Mouse (Mus musculus) CD4-positive, CD25-positive, alpha-beta regulatory T cell (primary cell): Measurements from ENCODE around the gene Olfr1031. TPM values are rescaled to one million over a fixed set of nuclear protein-coding genes. Genes with fewer than 3 reads are reported as not detected.

Experiments
- polyA plus RNA-seq: library from polyadenylated mRNA; unstranded; fragments of 100-300 nt; shearing (Covaris generic); gene quantifications from one replicate; pipeline ENCODE4 v1.2.1, GENCODE M21; 2017

The Olfr1031 gene
- not detected for polyA plus RNA-seq

DNA sequence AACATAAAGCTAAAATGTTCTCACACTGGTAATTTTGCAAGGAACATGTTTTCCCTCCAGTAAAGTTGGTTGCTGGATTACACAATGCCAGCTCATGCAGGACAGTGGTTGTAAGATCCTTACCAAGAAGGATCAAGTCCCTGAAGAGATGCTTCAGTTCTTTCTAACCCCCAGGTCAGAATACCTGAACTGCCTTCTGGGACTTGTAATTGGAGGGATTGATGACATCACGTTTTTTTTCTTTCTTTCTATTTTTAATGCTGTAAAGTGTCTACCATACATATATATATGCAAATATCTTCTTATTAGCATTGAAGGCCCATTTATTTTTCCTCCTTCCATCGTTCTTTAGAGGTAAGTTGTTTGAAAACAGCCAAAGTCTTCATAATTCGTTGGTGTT, at the start of gene Olfr1031:
TSS of gene Olfr1031 (plus strand) at position 301 of the 400 bp plus-strand sequence.

DNA sequence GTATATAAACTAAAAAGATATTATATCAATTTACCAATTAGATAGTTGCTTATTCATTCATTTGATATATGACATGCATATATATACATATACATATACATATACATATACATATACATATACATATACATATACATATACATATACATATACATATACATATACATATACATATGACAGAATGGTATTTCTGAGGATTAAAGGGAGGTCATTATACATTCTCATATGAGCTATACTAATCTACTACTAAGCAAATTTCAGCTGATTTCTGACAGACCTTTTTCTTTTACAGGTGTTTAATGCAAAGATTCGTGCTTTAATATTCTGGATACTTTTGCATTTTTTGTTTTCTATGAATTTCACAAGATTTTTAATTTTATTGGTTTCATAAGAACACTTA, 40.0 kb upstream of the Olfr1031 start, which contains the start of gene Olfr1028:
TSS of gene Olfr1028 (plus strand) at position 301 of the 400 bp plus-strand sequence.

DNA sequence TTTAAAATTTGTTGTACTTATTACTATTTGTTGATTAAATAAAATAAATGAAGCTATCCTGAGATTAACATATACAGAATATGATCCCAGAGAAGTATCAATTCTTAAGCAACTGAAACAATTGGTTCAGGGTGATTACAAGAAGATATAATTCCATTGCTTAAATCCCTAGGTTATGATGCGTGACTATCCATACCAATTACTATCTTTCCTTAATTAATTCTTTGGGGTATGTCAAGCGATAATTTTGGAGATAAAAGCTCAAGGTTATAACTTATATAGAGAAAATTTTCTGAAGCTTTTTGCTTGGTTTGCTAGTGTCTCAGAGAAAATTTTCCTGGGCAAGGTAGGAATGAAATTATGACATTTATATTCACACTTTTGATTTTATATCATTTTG, 16.5 kb upstream of the Olfr1031 start, which contains the start of gene Olfr1029:
TSS of gene Olfr1029 (plus strand) at position 301 of the 400 bp plus-strand sequence.

DNA sequence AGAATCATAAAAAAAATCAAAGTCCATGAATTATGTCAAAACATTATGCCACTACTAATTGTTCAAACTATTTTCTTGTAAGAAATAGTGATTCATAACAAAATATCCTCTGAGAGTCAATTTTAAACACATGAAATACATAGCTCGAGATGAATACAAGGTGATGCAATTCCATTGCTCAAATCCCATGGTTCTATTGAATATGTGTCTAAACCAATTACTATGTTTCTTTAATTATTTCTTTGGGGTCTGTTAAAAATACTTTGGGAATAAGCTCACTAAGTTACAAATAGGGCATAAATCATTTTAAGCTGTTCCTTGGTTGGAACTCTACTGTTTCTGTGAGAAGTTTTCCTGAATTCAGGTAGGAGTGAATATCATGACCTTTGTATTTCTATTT, 11.1 kb upstream of the Olfr1031 start, which contains the start of gene Olfr1030:
TSS of gene Olfr1030 (plus strand) at position 301 of the 400 bp plus-strand sequence.

DNA sequence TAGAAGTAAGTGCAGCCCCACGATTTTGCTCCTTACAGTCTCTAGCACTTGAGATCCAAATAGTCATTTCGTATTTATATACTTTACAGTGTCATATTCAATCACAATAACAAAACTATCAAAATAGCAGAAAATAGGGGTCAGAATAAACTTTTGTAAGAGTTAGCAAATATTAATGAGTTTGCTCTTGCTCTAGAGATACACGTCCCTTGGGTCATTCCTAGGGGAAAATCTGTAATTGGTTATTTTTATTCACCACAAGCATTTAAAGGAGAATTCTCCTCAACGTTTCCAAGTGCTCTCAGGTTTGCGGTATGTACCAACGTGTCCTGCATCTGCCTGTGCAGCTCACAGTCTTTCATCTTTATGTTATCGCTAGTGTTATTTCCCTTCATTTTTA, 15.1 kb downstream of the Olfr1031 start, which contains the start of gene Olfr1032:
TSS of gene Olfr1032 (plus strand) at position 301 of the 400 bp plus-strand sequence.

DNA sequence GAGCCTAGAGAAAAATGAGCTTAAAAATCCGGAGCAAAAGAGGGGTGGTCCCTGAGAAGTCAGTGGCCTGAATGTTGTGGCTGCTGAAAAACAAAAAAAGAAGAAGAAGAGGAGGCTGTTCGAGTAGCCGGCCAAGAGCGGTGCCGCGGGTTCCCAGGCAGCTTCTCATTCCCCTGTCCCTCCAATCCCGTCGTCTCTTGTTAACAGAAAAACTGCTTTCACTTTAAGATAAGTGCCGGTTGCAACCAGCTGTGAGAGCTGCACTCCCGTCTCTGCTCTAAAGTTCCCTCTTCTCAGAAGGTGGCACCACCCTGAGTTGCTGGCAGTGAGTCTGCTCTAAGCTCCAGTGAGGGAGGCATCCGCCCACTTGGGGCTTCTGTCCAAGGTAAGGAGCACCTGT, 30.3 kb downstream of the Olfr1031 start, which contains the start of gene Olfr1033:
TSS of gene Olfr1033 (plus strand) at position 228 of the 400 bp plus-strand sequence.

Other genes with a start within 250 kb of the Olfr1031 start
- gene Olfr1012, start 227.5 kb upstream of the Olfr1031 start, polyA plus RNA-seq: not detected
- gene Olfr1013, start 223.2 kb upstream of the Olfr1031 start, polyA plus RNA-seq: not detected
- gene Olfr1014, start 217.6 kb upstream of the Olfr1031 start, polyA plus RNA-seq: 0.07 TPM
- gene Olfr1015, start 208.3 kb upstream of the Olfr1031 start, polyA plus RNA-seq: not detected
- 0.32 TPM for gene Olfr1016, start 187.8 kb upstream of the Olfr1031 start, polyA plus RNA-seq
- not detected for gene Olfr1018, start 171.8 kb upstream of the Olfr1031 start, polyA plus RNA-seq
- not detected for gene Olfr1019, start 144.8 kb upstream of the Olfr1031 start, polyA plus RNA-seq
- not detected for gene Olfr1020, start 143.3 kb upstream of the Olfr1031 start, polyA plus RNA-seq
- gene Olfr1022, start 121.7 kb upstream of the Olfr1031 start, polyA plus RNA-seq: not detected
- not detected for gene Olfr1023, start 104.7 kb upstream of the Olfr1031 start, polyA plus RNA-seq
- gene Olfr1024, start 85.3 kb upstream of the Olfr1031 start, polyA plus RNA-seq: not detected
- gene Olfr1025-ps1, start 75.1 kb upstream of the Olfr1031 start, polyA plus RNA-seq: not detected
- not detected for gene Olfr1026, start 68.7 kb upstream of the Olfr1031 start, polyA plus RNA-seq
- gene Olfr1028, start 39.9 kb upstream of the Olfr1031 start, polyA plus RNA-seq: not detected
- gene Olfr1029, start 16.4 kb upstream of the Olfr1031 start, polyA plus RNA-seq: 0.10 TPM
- 0.04 TPM for gene Olfr1030, start 11.0 kb upstream of the Olfr1031 start, polyA plus RNA-seq
- gene Olfr1032, start 15.2 kb downstream of the Olfr1031 start, polyA plus RNA-seq: not detected
- 3.2 TPM for gene Olfr1033, start 30.3 kb downstream of the Olfr1031 start, polyA plus RNA-seq
- gene Olfr1034, start 55.6 kb downstream of the Olfr1031 start, polyA plus RNA-seq: not detected
- not detected for gene Olfr1036, start 83.7 kb downstream of the Olfr1031 start, polyA plus RNA-seq
- gene Olfr1037, start 97.1 kb downstream of the Olfr1031 start, polyA plus RNA-seq: not detected
- not detected for gene Olfr1039, start 145.6 kb downstream of the Olfr1031 start, polyA plus RNA-seq
- not detected for gene Olfr1040, start 156.4 kb downstream of the Olfr1031 start, polyA plus RNA-seq
- 0.05 TPM for gene Olfr1042, start 171.5 kb downstream of the Olfr1031 start, polyA plus RNA-seq
- 0.11 TPM for gene Olfr1043, start 177.2 kb downstream of the Olfr1031 start, polyA plus RNA-seq
- not detected for gene Olfr1044, start 187.5 kb downstream of the Olfr1031 start, polyA plus RNA-seq
- not detected for gene Olfr52, start 195.4 kb downstream of the Olfr1031 start, polyA plus RNA-seq
- gene Olfr1045, start 212.7 kb downstream of the Olfr1031 start, polyA plus RNA-seq: not detected
- gene Olfr1046, start 229.0 kb downstream of the Olfr1031 start, polyA plus RNA-seq: 0.06 TPM
- gene Olfr1047, start 241.1 kb downstream of the Olfr1031 start, polyA plus RNA-seq: not detected
- not detected for gene Olfr1048, start 250.0 kb downstream of the Olfr1031 start, polyA plus RNA-seq